Mouse (Mus musculus): ENCODE measurements at regions not wholly inside any gene's neighbourhood (a gene's known extent, or its start where the extent isn't known, plus 50 kb on each side); places are given as distances from the start of the nearest gene placed in this dataset.
A peak's percentile ranks its signal among the peaks of the same experiment; 100 is the strongest.

DNA sequence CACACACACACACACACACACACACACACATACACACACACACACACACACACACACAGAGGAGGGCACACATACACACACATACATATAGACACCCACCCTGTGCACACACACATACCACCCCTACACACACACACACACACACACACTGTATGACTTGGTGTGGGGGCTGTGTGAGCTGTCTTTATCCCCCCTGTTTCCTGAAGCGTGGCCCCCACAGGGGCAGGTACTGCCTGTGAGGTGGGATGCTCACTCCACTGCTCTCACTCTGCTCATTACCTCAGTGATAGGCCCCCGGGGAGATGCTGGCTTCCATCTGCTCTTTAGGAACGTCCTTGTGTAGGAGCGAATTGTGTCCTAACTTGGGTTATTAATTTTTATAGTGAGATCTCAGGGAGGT is 157.7 kb downstream of the Ifng start:
- Histone ChIP-seq H3K36me3 (replicated peaks; ENCODE audit: control insufficient read depth, insufficient read depth, low read depth) (no peaks in the 10 kb centered on the region), H3K27me3 (ENCODE audit: control insufficient read depth, insufficient read depth, low read length) (no peaks in the 10 kb centered on the region), H3K4me1 (replicated peaks; ENCODE audit: control insufficient read depth in 2 of 2, insufficient read depth in 2 of 2, low read length in 1 of 2) (peaks cover 6 to 9% of the 10 kb centered on the region in 2 experiments; a peak in 3 of 4 replicates), H3K9me3 (ENCODE audit: control insufficient read depth, low read length) (no peaks in the 10 kb centered on the region), H3K27ac (no peak overlapping the region), H3K4me3 (ENCODE audit: insufficient read depth in 1 of 2, low read depth in 2 of 2, low read length in 2 of 2) (no peak overlapping the region), H3K4me2 (ENCODE audit: low read depth) (no peak overlapping the region), H3K9ac (replicated peaks) (no peak overlapping the region)
- TF ChIP-seq EP300 (IDR thresholded peaks at IDR 0.05; ENCODE audit: low read depth) (no peak), CTCF (IDR thresholded peaks at IDR 0.05; ENCODE audit: low read depth) (no peak)
- WGBS (ENCODE audit: insufficient replicate concordance), result 76% methylated on average over 4 of the region's 4 CpGs
- ATAC-seq (ENCODE audit: insufficient read depth), result no peak
- DNase-seq (ENCODE audit: low read depth in 3 of 3, low spot score in 3 of 3), result no peak

- no peak for DNase-seq (ENCODE audit: low read depth in 3 of 3, low spot score in 3 of 3)
- peaks cover 7 to 15% of the 10 kb centered on the region in 2 experiments; a peak in 3 of 4 replicates for H3K4me1 ChIP-seq (replicated peaks; ENCODE audit: control insufficient read depth in 2 of 2, insufficient read depth in 2 of 2, low read length in 1 of 2)
Measured at GRCm38 (mm10) chr10:118599197-118599596, 158.4 kb downstream of the Ifng start.

GRCm38 (mm10) chr10:118599610-118600009 is 158.8 kb downstream of the Ifng start:
- no peak for DNase-seq (ENCODE audit: low read depth in 3 of 3, low spot score in 3 of 3)
- Histone ChIP-seq H3K9ac (replicated peaks) (no peak overlapping the region), H3K36me3 (replicated peaks; ENCODE audit: control insufficient read depth, insufficient read depth, low read depth) (no peaks in the 10 kb centered on the region), H3K9me3 (ENCODE audit: control insufficient read depth, low read length) (no peaks in the 10 kb centered on the region), H3K4me2 (ENCODE audit: low read depth) (no peak overlapping the region), H3K4me3 (ENCODE audit: insufficient read depth in 1 of 2, low read depth in 2 of 2, low read length in 2 of 2) (no peak overlapping the region), H3K27me3 (ENCODE audit: control insufficient read depth, insufficient read depth, low read length) (no peaks in the 10 kb centered on the region), H3K27ac (no peak overlapping the region), H3K4me1 (replicated peaks; ENCODE audit: control insufficient read depth in 2 of 2, insufficient read depth in 2 of 2, low read length in 1 of 2) (peaks cover 7 to 15% of the 10 kb centered on the region in 2 experiments; a peak in 3 of 4 replicates)
- ATAC-seq (ENCODE audit: insufficient read depth), result no peak
- WGBS (ENCODE audit: insufficient replicate concordance), result 13% methylated on average over 4 of the region's 4 CpGs
- TF ChIP-seq CTCF (IDR thresholded peaks at IDR 0.05; ENCODE audit: low read depth) (no peak), EP300 (IDR thresholded peaks at IDR 0.05; ENCODE audit: low read depth) (no peak)

More at GRCm38 (mm10) chr10:118599197-118599596, 158.4 kb downstream of the Ifng start:
- Histone ChIP-seq H3K9me3 (ENCODE audit: control insufficient read depth, low read length) (no peaks in the 10 kb centered on the region), H3K27me3 (ENCODE audit: control insufficient read depth, insufficient read depth, low read length) (no peaks in the 10 kb centered on the region), H3K4me2 (ENCODE audit: low read depth) (no peak overlapping the region), H3K36me3 (replicated peaks; ENCODE audit: control insufficient read depth, insufficient read depth, low read depth) (no peaks in the 10 kb centered on the region), H3K27ac (no peak overlapping the region), H3K9ac (replicated peaks) (no peak overlapping the region), H3K4me3 (ENCODE audit: insufficient read depth in 1 of 2, low read depth in 2 of 2, low read length in 2 of 2) (no peak overlapping the region)
- no peak for ATAC-seq (ENCODE audit: insufficient read depth)
- no peak for TF ChIP-seq EP300 (IDR thresholded peaks at IDR 0.05; ENCODE audit: low read depth)
- no peak for TF ChIP-seq CTCF (IDR thresholded peaks at IDR 0.05; ENCODE audit: low read depth)
- 39% methylated on average over 5 of the region's 5 CpGs for WGBS (ENCODE audit: insufficient replicate concordance)

DNA sequence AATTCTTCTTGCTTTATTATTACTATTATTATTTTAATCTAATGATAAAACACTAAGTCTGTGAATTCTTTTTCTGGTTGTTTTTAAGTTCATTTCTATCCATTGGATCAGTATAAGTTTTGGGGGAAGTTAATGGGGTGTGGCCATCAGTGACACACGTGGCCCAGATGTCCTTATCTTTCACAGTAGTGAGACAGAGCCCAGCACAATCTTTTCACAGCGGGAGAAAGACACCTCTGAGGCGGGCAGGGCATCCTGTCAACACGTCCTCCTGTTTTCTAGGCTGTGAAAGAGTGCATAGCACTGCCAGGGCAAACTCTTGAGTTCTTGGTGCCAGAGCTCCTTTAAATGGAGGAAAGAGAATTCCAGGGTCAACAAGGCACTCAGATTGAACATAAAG is 162.1 kb downstream of the Ifng start:
- Histone ChIP-seq H3K27me3 (ENCODE audit: control insufficient read depth, insufficient read depth, low read length) (no peaks in the 10 kb centered on the region), H3K36me3 (replicated peaks; ENCODE audit: control insufficient read depth, insufficient read depth, low read depth) (no peaks in the 10 kb centered on the region), H3K4me1 (replicated peaks; ENCODE audit: control insufficient read depth in 2 of 2, insufficient read depth in 2 of 2, low read length in 1 of 2) (peaks cover 7 to 9% of the 10 kb centered on the region in 2 experiments; a peak in 3 of 4 replicates), H3K9ac (replicated peaks) (no peak overlapping the region), H3K4me2 (ENCODE audit: low read depth) (no peak overlapping the region), H3K27ac (no peak overlapping the region), H3K9me3 (ENCODE audit: control insufficient read depth, low read length) (no peaks in the 10 kb centered on the region), H3K4me3 (ENCODE audit: insufficient read depth in 1 of 2, low read depth in 2 of 2, low read length in 2 of 2) (no peak overlapping the region)
- WGBS (ENCODE audit: insufficient replicate concordance), result 17% methylated on average over 4 of the region's 4 CpGs
- DNase-seq (ENCODE audit: low read depth in 3 of 3, low spot score in 3 of 3) (peak in 1 of 3 experiments; percentile 29), ATAC-seq (ENCODE audit: insufficient read depth) (peak; percentile 78)
- TF ChIP-seq EP300 (IDR thresholded peaks at IDR 0.05; ENCODE audit: low read depth) (peak; percentile 32; the same call in 1 of the 2 replicates), CTCF (IDR thresholded peaks at IDR 0.05; ENCODE audit: low read depth) (no peak)

DNA sequence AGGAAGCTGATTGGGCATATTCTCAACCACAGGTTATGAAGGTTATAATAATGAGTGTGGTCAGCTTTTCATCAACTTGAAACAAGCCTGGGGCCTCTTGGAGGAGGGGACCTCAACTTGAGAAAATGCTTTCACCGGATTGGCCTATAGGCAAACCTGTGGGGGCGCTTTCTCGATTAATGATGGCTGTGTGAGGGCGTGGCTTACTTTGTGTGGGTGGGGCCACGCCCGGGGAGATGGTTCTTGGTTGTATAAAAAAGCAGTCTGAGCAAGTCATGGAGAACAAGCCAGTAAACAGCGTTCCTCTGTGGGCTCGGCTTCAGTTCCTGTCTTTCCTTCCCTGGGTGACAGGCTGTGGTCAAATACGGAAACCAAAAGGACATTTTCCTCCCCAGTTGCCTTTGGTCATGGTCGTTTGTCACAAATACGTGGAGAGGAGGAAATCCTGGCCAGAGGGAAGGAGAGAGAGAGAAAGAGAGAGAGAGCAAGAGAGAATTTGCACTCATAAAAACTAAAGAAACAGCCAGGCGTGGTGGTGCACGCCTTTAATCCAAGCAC is 163.1 kb downstream of the Ifng start:
- 43% methylated on average over 13 of the region's 13 CpGs for WGBS (ENCODE audit: insufficient replicate concordance)
- peaks cover 7 to 9% of the 10 kb centered on the region in 2 experiments; a peak in 3 of 4 replicates for H3K4me1 ChIP-seq (replicated peaks; ENCODE audit: control insufficient read depth in 2 of 2, insufficient read depth in 2 of 2, low read length in 1 of 2)
- no peaks in the 10 kb centered on the region for H3K36me3 ChIP-seq (replicated peaks; ENCODE audit: control insufficient read depth, insufficient read depth, low read depth)
- TF ChIP-seq EP300 (IDR thresholded peaks at IDR 0.05; ENCODE audit: low read depth), result no peak
- TF ChIP-seq CTCF (IDR thresholded peaks at IDR 0.05; ENCODE audit: low read depth), result no peak
- no peak overlapping the region for H3K4me2 ChIP-seq (ENCODE audit: low read depth)
- DNase-seq (ENCODE audit: low read depth in 3 of 3, low spot score in 3 of 3) (peak in 1 of 3 experiments; percentile 14), ATAC-seq (ENCODE audit: insufficient read depth) (peak; percentile 59; the same call in 1 of the 2 replicates)
- no peak overlapping the region for H3K4me3 ChIP-seq (ENCODE audit: insufficient read depth in 1 of 2, low read depth in 2 of 2, low read length in 2 of 2)
- H3K27me3 ChIP-seq (ENCODE audit: control insufficient read depth, insufficient read depth, low read length), result no peaks in the 10 kb centered on the region
- H3K9ac ChIP-seq (replicated peaks), result no peak overlapping the region
- no peaks in the 10 kb centered on the region for H3K9me3 ChIP-seq (ENCODE audit: control insufficient read depth, low read length)
- no peak overlapping the region for H3K27ac ChIP-seq

Measured in liver, embryonic 14.5 days (tissue).